Mouse (Mus musculus) left cerebral cortex, adult 11 months (tissue): ENCODE measurements at regions not wholly inside any gene's neighbourhood (a gene's known extent, or its start where the extent isn't known, plus 50 kb on each side); places are given as distances from the start of the nearest gene placed in this dataset.

Source experiments
- DNase-seq: peaks from one replicate; pipeline ENCODE4 v3.0.0; 2022; ENCODE audit warnings: low spot score

DNA sequence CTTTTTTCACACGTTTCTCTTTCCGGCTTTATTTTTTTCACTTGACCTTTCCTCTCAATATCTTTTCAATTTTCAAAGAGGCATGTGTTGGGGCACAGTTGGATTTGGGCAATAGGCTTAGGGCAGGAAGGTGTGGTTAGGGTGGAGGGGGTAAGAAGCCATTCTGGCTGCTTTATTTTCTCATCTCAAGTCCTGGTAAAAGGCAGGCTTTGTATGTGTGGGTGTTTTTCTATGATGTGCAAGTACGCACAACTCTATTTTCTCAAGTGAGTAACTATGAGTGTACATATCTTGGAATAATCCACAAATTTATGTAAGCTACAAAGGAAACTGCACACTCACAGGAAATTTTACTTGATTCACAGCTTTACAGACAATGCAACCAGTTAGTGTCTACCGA is 121.5 kb upstream of the Ifne start:
- no peak for DNase-seq

DNA sequence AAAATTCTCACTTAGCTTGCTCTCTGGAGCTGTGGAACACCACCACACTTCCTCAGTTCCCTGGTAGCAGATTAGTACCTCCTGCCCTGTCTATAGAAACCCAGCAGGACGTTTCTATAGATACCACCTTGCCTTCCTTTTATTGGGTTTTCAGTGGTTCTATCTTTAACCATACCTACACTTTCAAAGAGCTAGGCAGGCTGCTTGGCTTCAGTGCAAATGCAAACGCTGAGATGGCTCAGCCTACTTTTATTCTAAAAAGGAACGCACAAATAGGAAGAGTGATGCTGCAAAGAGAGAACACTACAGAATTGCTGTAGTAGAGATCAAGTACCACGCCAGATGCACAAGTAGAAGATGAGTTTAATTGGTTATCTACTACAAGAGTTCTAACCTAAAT is 120.9 kb upstream of the Ifne start:
- no peak for DNase-seq

DNA sequence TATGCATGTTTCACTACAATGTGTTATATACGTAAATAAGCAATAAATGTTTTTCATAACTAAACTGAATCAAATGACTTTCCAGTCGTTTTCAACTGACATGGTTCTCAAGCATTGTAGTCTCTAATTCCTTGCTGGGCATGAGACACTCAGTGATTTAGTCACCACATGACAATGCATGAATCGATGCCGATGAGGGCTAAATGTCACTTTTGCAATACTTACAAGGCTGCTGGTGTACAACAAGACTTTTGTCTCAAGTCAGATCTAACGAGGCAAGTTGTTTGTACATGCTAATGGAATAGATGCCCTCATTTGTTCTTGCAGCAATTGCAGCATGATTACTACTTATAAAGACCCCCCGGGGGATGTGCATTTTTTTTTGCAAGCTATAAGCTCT is 120.2 kb upstream of the Ifne start:
- no peak for DNase-seq

DNA sequence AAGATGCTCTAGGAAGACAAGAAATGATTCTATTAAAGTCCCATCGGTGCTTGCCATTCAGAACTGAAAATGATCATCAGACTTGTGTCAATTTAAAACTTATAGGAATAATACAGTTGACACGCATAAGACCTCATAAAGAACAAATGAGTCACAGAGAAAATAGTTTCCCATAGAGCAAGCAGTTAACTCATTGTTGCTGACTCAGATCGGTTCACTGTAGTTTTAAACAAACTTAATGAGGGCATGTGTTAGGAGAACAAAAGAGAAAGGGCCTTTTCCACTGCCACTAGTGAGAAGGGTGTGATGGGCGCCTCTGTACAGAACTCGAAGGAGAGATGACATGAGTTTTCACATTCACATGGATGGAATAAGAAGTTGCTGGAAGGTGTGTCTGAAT is 118.3 kb upstream of the Ifne start:
- no peak for DNase-seq

DNA sequence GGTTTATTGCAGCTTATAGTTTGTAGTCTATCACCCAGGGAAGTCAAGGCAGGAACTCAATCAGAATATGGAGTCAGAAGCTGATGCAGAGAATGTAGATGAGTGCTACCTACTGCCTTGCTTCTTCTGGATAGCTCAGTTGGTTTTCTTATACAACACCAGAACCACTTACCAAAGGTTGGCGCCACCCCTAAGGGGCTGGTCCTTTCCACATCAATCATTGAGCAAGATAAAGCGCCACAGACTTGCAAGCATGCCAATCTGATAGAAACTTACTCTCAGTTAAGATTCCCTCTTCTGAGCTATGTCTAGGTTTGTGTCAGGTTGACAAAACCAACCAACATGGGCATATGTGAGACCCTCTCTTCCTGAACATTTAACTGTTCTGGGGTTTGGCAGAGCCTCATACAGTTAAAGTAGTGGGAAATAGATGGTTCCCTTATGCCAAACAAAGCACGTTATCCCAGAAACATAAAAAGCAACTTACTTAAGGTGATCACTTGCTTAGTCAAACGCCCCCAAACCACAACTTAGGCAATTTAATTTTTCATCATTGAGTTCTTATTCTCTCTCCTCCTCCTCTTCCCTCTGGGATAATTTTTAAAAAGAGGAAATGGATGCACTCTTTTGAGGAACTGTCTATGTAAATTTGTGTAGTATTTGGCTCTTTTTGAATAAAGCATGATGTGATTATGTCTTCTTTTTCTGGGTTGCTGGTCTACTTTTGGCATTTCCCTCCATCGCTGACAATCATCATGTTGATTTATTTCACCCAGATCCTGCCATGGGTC is 115.3 kb upstream of the Ifne start:
- no peak for DNase-seq

DNA sequence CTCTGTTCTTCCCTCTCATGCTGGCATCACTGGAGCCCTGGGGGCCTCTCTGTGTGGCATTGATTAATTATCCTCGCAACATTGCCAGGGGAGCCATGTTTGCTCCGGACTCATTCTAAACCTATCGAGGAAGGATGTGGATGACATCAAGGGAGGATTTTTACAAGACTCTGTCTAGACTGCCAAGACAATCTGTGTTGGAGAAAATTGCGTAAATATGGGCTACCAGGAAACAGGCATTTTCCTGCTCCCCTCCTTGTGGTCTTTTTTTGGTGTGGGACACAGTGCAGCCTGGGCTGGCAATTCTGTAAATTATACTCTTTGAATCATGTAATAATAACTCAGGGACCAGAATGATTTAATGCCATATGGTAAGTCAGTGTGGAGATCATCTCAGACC is 114.5 kb upstream of the Ifne start:
- DNase-seq: no peak

DNA sequence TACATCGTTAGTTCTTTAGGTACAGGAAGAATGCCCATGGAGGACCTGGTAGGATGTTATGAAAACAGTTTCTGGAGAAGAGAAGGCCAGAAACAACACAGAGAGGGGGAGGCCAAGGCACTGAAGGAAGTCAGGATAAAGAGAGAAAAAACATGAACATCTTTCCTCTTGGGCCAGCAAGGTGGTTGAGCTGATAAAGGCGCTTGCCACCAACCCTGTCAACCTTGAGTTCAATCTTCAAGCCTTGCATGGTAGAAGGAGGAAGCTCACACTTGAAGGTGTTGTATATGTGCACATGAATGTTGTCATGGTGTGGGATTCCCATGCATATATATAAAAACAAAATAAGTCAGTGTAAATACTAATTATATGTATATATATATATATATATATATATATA is 112.5 kb upstream of the Ifne start:
- DNase-seq: no peak

DNA sequence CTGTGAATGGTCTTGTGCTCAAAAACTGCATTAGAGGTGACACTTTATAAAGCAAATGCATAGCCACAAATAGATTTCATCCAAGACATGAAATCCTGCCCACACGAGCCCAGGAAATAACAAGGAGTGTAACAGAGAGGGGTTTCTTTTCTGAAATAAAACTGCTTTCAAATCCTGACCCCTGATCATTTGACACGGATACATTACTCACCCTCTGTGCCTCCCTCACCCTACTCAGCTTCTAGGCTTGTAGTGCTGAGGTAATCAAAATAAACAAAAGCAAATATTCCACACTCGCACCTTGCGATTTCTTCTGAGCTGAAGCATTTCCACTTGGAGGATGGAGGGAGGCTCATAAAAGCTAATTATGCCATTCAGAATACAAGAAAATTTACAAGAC is 108.4 kb upstream of the Ifne start:
- no peak for DNase-seq

DNA sequence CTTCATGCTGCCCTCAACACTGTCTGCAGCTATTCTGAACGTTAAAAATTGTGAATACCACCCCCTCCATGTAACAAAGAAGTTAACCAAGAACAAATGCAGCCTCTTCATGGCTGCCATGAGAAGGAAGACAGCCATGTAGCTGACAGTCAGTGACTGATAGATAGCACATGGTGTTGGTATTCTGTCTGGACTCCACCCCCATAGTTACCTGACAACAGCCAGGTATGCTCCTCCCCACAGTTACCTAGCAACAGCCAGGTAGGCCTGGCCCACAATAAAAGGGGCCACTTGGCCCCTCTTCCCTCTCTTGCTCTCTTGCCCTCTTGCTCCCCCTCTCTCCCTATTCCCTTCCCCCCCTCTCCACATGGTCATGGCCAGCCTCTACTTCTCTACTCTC is 107.1 kb upstream of the Ifne start:
- no peak for DNase-seq

DNA sequence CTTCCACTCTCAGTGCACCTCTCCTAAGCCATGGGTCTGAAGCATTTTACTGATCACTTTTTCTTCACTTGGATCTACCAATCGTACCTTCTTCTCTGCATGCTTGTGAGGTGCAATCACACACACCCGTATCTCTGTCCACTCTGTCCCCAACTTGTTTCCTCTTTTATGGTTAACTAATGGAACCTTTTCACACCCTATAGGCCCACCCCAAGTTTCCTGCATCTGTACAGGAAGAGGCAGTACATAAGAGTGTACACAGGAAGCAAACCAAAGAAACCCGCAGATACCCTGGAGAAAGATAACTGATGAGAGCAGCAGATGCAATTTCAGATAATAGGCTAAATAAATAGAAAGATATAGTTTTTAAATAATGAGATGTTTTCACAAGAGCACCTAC is 102.5 kb upstream of the Ifne start:
- DNase-seq: no peak

DNA sequence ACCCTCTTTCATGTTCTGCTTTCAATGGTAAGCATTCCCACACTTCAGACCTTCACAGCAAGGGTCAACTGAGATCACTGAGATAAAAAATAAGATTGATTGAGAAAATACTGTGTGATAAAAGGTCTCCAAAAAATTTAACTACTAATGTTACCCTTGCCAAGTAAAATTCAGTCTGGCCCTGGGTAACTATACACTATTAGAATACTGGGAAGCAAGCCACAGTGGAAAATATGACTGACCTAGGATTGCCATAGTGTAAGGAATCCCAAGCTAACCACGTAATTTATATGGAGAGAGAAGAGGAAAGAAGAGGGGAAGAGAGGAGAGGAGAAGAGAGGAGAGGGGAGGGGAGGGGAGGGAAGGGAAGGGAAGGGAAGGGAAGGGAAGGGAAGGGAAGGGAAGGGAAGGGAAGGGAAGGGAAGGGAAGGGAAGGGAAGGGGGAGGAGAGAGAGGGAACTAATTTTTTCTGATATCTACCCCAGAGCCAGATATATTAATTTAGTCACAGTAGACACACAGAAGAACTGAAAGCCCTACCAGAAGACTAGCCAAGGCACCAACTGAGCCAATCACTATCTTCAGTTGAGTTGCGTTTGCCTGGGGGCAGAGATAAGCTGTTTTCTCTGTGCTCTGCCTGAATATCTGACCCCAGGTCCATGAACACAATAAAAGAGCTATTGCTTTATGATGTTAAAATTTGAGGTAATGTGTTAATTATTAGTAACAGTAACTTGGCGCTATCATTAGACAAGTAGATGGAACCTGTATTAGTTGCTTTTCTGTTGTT is 97.3 kb upstream of the Ifne start:
- no peak for DNase-seq

DNA sequence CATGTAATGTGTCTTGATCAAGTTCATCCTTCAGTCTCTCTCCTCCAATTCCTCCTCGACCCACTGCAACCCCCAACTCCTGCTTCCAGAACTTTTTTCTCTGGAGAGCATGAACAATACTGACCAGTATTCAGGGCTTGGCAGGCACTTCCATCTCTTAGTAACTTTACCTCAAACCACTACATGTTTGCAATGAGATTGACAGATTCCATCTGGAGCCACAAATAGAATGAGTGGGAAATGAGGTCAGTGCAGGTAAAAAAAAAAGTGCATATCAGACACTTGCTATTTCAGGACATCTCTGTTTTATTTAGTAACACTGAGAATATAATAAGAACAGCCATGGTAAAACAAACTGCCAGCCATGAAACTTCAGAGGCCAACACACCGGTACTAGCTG is 94.5 kb upstream of the Ifne start:
- DNase-seq: no peak

DNA sequence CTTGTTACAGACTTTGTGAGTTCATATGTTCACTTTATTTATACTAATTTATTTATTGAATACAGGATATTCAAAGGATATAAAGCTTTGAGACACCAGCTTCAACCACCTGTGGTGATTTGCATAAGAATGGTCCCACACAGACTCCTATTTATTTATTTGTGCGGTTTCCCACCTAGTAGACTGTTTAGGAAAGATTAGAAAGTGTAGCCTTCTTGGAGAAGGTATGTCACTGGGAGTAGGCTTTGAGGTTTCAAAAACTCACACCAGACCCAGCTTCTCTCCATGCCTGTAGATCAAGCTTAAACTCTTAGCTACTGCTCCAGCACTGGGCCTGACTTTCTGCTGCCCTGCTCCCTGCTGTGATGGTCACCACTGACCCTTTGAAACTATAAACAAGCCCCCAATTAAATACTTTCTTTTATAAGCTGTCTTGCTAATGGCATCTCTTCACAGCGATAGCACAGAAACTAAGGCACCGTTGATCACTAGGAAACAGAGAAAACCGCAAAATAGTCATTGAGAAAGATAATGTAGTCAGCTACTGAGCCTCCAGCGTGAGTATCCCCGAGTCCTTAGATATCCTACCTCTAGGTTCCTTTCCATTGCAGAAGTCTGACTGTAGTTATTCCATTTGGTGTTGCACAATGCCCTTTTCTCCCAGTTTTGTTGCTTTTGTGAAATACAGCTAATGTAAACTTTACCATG is 89.3 kb upstream of the Ifne start:
- DNase-seq: no peak

DNA sequence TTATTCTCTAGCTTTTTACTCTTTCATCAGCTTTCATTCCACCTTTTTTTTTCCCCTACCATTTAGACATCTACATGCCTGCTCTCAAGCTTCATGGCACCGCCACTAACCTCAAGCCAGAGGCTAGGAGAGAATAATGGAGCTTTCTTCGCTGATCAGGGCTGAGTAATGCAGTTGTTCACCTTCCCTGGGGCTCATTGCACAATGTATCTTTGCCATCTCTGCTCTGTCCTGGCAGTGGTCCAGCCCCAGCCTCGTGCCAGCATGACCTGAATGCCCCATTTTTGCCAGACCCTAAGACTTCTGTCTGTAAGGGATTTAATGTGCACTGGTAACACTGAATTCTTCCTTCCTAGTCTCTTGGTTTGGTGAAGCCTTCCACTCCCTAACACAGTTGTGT is 79.6 kb upstream of the Ifne start:
- DNase-seq: no peak

DNA sequence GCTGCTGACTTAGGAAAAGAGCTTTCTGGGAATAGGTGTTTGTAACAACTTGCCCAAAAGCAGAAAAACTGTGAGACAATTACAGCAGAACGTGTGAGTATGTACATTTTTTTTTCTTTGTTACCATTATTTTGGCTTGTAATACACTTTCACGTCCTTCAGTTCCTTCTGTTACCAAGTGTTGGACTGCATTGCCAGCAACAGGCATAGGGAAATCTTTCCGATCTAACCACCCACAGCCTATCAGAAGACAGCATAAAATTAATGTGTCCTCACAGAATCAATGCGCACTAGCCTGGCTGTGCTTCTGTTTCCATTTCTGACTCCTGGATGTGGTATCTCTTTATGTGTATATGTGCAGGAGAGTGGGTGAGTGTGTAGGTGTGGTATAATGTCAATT is 76.6 kb upstream of the Ifne start:
- DNase-seq: no peak

DNA sequence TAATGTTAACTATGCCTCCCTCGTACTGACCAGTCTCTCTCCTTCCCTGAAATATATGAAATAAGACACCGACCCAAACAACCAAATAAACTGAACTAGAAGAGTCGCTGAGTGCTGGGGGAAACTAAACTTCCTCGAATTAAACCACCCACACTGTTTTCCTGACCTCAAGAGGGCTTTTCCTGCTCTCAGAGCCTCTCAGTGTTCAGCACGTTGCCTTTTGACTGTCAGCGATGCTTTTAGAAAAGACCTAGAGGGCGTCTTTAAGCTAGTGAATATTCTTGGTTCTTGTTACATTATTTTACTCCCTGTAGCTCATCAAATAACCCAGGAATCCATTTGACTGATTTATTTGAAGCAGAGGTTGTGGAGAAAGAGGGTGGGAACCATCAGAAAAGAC is 76.2 kb upstream of the Ifne start:
- DNase-seq: no peak

DNA sequence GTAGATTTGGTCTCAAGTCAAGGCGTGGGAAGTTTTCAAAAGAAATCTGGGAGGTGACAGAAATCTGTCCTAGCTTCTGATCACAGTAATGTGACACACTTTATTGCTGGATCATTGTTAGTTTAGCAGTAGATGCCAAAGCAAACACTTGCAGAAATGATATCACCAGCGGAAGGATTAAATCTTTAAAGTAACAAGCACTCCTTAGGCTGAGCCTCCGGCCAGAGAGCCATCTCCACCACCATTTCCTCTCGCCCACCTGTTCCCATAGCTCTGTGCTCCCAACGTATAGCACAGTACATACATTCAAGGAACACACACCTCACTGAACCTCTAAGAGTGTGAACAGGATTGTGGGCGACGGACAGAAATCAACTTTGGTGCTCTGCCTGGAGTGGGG is 75.6 kb upstream of the Ifne start:
- no peak for DNase-seq

DNA sequence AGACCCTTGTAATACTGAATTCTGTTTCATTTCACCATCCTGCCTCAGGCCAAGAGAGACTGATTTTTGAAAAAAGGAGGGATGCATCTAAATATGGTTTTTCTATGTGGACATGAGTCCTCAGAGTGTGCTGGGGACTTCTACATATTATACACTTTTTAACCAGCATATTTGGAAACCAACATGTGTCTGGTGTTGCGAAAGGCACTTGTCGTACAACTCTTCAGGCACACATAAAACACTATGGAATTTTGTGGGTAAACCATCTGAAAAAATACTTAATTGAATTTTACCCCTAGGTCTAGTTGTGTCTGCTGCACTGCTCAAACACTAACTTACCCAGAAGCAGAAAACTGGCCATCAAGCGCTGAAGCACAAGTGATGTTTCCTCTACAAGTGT is 74.0 kb upstream of the Ifne start:
- DNase-seq: no peak

DNA sequence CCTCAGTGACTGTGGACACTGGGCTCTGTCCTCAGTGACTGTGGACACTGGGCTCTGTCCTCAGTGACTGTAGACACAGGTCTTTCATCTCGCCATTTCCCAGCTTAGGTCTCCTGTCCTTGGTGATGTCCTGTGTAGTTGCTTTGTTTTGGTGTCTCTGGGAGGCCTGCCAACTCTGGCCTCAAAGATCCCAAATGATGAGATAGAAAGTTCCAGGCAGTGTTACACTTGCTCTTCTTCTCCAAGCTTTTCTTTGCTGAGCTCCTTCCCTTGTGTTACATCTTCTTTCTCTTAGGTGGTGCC is 71.0 kb upstream of the Ifne start:
- no peak for DNase-seq

DNA sequence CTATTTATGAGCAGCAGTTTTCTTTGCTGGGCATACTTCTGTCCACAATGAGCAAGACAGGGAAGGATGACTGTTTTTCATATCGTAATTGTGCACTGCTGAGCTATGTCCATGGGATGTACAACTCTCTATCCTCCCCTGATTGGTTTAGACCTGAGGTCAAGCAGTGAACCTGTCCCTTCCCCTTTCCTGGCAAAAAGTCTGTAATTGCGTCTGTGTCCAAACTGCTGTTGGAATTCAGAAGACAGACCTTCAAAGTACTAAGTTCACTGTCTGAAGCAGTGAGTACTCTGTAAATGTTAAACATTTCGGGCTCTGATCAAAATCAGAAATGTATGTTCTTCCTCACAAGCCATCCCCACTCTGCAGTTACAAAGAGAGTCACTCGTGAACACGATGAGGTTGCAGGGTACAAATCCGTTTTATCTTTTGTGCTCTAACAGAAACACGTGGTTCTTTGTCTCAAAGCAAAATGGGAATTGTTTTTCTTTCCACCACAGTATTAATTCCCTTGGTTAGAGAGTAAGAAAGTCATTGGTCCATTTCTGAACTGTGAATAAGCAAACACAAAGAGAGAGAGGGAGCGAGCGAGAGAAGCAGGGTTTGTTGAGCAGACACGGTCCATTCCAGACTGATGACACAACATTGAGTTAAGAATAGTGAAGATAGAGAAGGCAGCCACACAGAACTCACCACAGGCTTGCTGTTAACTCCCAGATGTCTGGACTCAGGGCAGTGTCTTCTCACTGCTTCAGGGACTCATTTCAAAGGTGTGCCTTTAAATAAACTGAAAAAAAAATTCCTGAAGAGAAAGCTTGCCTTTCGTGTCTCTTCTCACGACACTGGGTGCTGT is 70.4 kb upstream of the Ifne start:
- DNase-seq: no peak

DNA sequence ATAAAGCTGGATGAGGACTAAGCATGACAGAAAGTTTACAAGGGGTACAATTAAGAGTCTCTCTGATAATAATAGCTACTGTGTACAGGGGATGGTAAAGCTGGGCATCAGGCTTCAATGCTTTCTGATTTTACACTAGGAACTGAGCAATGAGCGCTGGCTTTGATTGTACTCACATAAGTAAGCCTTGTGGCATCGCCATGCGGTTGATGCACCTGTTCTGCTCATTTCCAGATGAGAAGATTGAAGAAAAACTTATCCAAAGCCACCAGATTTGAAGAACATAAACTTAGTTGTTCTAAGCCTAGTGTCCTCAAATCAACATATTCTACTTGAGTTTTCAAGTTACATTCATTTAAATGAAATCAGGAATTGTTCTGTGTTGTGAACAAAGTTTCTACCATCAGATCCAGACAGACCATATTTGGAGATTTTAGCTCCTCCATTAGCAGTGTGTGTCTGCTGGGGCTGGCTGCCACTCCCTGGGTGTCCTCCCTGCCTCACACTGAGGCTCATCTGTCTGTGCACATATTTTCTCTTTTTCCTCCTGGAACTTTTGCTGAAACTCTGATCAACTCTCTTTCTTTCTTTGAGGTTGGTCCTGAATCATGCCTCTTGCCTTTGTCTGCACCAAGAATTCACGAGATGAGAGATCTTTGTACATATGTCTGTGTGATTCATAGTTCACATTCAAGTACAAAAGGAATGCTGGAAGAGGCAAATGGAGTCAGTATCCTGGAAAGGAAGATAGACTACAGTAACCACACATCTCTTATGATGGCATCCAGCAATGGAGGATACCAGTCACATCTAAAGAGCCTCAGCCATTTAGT is 68.2 kb upstream of the Ifne start:
- no peak for DNase-seq

DNA sequence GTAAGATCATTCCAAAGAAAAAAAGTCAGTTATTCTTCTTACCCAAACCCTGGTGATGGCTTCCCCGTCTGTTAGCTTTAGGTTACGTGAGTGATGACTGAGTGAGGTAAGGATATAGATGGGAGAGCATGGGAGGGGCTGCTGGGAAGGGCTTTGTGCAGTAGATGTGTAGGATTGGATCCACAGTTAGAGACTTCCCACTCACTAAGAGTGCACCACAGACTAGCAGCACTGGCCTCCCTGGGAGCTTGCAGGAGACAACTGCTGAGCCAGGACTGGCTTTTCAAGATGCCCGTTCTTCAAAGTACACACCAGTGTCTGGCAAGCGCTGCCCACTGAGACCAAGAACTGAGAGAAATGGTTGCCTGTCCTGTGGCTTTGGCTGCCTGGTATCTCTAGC is 62.0 kb upstream of the Ifne start:
- no peak for DNase-seq
